Comparison of ENCODE assay signal across 8 mouse cellular contexts in genomic region chr6:115956922-115957601, GRCm38 (mm10). TPM values are rescaled to one million over a fixed set of nuclear protein-coding genes. Genes with fewer than 3 reads are reported as not detected.
DNase-seq lines count a peak whose midpoint lies in the region; ATAC-seq and TF ChIP-seq lines count a peak whose summit lies in the region.

No protein-coding gene starts in this region.

- H3K4me3 ChIP-seq in midbrain, embryonic 12.5 days = no peak overlapping the region
- H3K4me3 ChIP-seq in midbrain, embryonic 16.5 days (ENCODE audit: low read depth, low read length) = no peak overlapping the region
- H3K4me3 ChIP-seq in heart, embryonic 15.5 days = no peak overlapping the region
- H3K4me3 ChIP-seq in midbrain, postnatal 0 days (ENCODE audit: low read depth, low read length) = no peak overlapping the region

- no peak overlapping the region; the same call in 1 of the 2 replicates for H3K27ac ChIP-seq in midbrain, embryonic 12.5 days (replicated peaks)
- H3K27ac ChIP-seq in midbrain, embryonic 16.5 days (ENCODE audit: low read length) = no peak overlapping the region
- H3K27ac ChIP-seq in heart, embryonic 15.5 days = peak overlapping the region; percentile 81
- H3K27ac ChIP-seq in midbrain, postnatal 0 days (ENCODE audit: low read depth, low read length) = no peak overlapping the region

- TF ChIP-seq CTCF in midbrain, postnatal 0 days (IDR thresholded peaks at IDR 0.05) = no peak

- WGBS in midbrain, embryonic 12.5 days = 50% methylated on average over 16 of the region's 16 CpGs
- WGBS in midbrain, embryonic 16.5 days = 39% methylated on average over 15 of the region's 16 CpGs
- WGBS in heart, embryonic 15.5 days = 28% methylated on average over 15 of the region's 16 CpGs
- WGBS in midbrain, postnatal 0 days = 44% methylated on average over 16 of the region's 16 CpGs

- no peaks in the 10 kb centered on the region for H3K36me3 ChIP-seq in midbrain, embryonic 12.5 days
- no peaks in the 10 kb centered on the region for H3K36me3 ChIP-seq in midbrain, embryonic 16.5 days (ENCODE audit: control insufficient read depth, insufficient read depth, low read length)
- no peaks in the 10 kb centered on the region; the same call in 1 of the 2 replicates for H3K36me3 ChIP-seq in heart, embryonic 15.5 days
- no peaks in the 10 kb centered on the region for H3K36me3 ChIP-seq in midbrain, postnatal 0 days (ENCODE audit: insufficient read depth, low read length)

- H3K4me1 ChIP-seq in midbrain, embryonic 12.5 days = peaks cover 14% of the 10 kb centered on the region
- H3K4me1 ChIP-seq in midbrain, embryonic 16.5 days (ENCODE audit: control insufficient read depth, insufficient read depth, low read length) = peaks cover 6% of the 10 kb centered on the region; the same call in 1 of the 2 replicates
- H3K4me1 ChIP-seq in heart, embryonic 15.5 days (replicated peaks) = peaks cover 60% of the 10 kb centered on the region
- no peaks in the 10 kb centered on the region; the same call in 1 of the 2 replicates for H3K4me1 ChIP-seq in midbrain, postnatal 0 days (ENCODE audit: insufficient read depth, low read length)

- H3K27me3 ChIP-seq in midbrain, embryonic 12.5 days = no peaks in the 10 kb centered on the region
- H3K27me3 ChIP-seq in midbrain, embryonic 16.5 days (ENCODE audit: control insufficient read depth, insufficient read depth, low read depth, low read length) = no peaks in the 10 kb centered on the region
- H3K27me3 ChIP-seq in heart, embryonic 15.5 days = no peaks in the 10 kb centered on the region
- no peaks in the 10 kb centered on the region; the same call in 1 of the 2 replicates for H3K27me3 ChIP-seq in midbrain, postnatal 0 days (ENCODE audit: insufficient read depth, low read length)

- peak; percentile 42 for ATAC-seq in midbrain, embryonic 12.5 days (ENCODE audit: low FRiP score, low read depth)
- no peak; the same call in 1 of the 2 replicates for ATAC-seq in midbrain, embryonic 16.5 days
- ATAC-seq in heart, embryonic 15.5 days (replicated peaks; ENCODE audit: insufficient number of reproducible peaks, insufficient read depth, low FRiP score, low read depth) = peak; percentile 66
- ATAC-seq in midbrain, postnatal 0 days (ENCODE audit: low FRiP score) = peak; percentile 35; the same call in 1 of the 2 replicates
- no peak for ATAC-seq in erythroid progenitor cell, adult 5-6 weeks (replicated peaks; ENCODE audit: low FRiP score, poor library complexity, severe bottlenecking)

- no peak overlapping the region for H3K4me2 ChIP-seq in midbrain, embryonic 12.5 days (replicated peaks)
- H3K4me2 ChIP-seq in midbrain, embryonic 16.5 days (ENCODE audit: low read length) = no peak overlapping the region
- no peak overlapping the region for H3K4me2 ChIP-seq in heart, embryonic 15.5 days
- H3K4me2 ChIP-seq in midbrain, postnatal 0 days (ENCODE audit: low read depth, low read length, poor library complexity, severe bottlenecking) = no peak overlapping the region

- H3K9ac ChIP-seq in midbrain, embryonic 12.5 days (replicated peaks) = no peak overlapping the region
- H3K9ac ChIP-seq in midbrain, embryonic 16.5 days (ENCODE audit: low read depth, low read length) = no peak overlapping the region
- no peak overlapping the region for H3K9ac ChIP-seq in heart, embryonic 15.5 days
- H3K9ac ChIP-seq in midbrain, postnatal 0 days (replicated peaks; ENCODE audit: low read length, poor library complexity, severe bottlenecking) = no peak overlapping the region

- no peaks in the 10 kb centered on the region for H3K9me3 ChIP-seq in midbrain, embryonic 12.5 days
- no peaks in the 10 kb centered on the region for H3K9me3 ChIP-seq in midbrain, embryonic 16.5 days (replicated peaks; ENCODE audit: control insufficient read depth, low read length, poor library complexity, severe bottlenecking)
- no peaks in the 10 kb centered on the region for H3K9me3 ChIP-seq in heart, embryonic 15.5 days (replicated peaks)
- no peaks in the 10 kb centered on the region for H3K9me3 ChIP-seq in midbrain, postnatal 0 days (ENCODE audit: low read length)

- DNase-seq in embryo, embryonic 9.5 days (ENCODE audit: extremely low spot score) = peak; percentile 12
- DNase-seq in kidney, postnatal 14 days = peak; percentile 81
- DNase-seq in midbrain, postnatal 0 days (ENCODE audit: low spot score) = peak; percentile 65
- DNase-seq in thymus, postnatal 0 days (ENCODE audit: low spot score) = no peak

RNA-seq across cellular contexts. Expression of gene H1foo, which starts 12.3 kb away (rescaled TPM):
- not detected in 2 replicates for polyA plus RNA-seq in midbrain, embryonic 12.5 days (2016; fragmentation: Nextera tagmentation; extraction: Ambion mirVana)
- not detected in 2 replicates for polyA plus RNA-seq in midbrain, embryonic 16.5 days (2015; fragmentation: Nextera tagmentation; extraction: Ambion mirVana)
- polyA plus RNA-seq in heart, embryonic 15.5 days (2015; fragmentation: Nextera tagmentation; extraction: Ambion mirVana) = not detected in 2 replicates
- total RNA-seq in midbrain, postnatal 0 days (2014; rRNA removed) = not detected in 2 replicates
- not detected in 2 replicates for polyA plus RNA-seq in midbrain, postnatal 0 days (2015; fragmentation: Nextera tagmentation; extraction: Ambion mirVana)
- 0.23 and 0.28 TPM in 2 replicates for polyA plus RNA-seq in thymus, postnatal 0 days (2015; fragmentation: Nextera tagmentation; extraction: Ambion mirVana)
- total RNA-seq in erythroid progenitor cell, adult 5-6 weeks (2015; ENCODE audit: low replicate concordance) = not detected in 2 replicates
- not detected in 2 replicates for total RNA-seq in erythroid progenitor cell, adult 5-6 weeks (2017; ENCODE audit: low replicate concordance)

RNA-seq across cellular contexts. Expression of gene Rho, which starts 25.5 kb away (rescaled TPM):
- polyA plus RNA-seq in midbrain, embryonic 12.5 days (2016; fragmentation: Nextera tagmentation; extraction: Ambion mirVana) = 0.33 TPM in 1 of 2 replicates, not detected in the other
- 0.14 and 0.36 TPM in 2 replicates for polyA plus RNA-seq in midbrain, embryonic 16.5 days (2015; fragmentation: Nextera tagmentation; extraction: Ambion mirVana)
- polyA plus RNA-seq in heart, embryonic 15.5 days (2015; fragmentation: Nextera tagmentation; extraction: Ambion mirVana) = not detected in 2 replicates
- total RNA-seq in midbrain, postnatal 0 days (2014; rRNA removed) = 0.11 TPM in 1 of 2 replicates, not detected in the other
- 0.12 and 0.39 TPM in 2 replicates for polyA plus RNA-seq in midbrain, postnatal 0 days (2015; fragmentation: Nextera tagmentation; extraction: Ambion mirVana)
- polyA plus RNA-seq in thymus, postnatal 0 days (2015; fragmentation: Nextera tagmentation; extraction: Ambion mirVana) = 0.10 TPM in 1 of 2 replicates, not detected in the other
- not detected in 2 replicates for total RNA-seq in erythroid progenitor cell, adult 5-6 weeks (2015; ENCODE audit: low replicate concordance)
- not detected in 2 replicates for total RNA-seq in erythroid progenitor cell, adult 5-6 weeks (2017; ENCODE audit: low replicate concordance)

RNA-seq across cellular contexts. Expression of gene Plxnd1, which starts 37.7 kb away (rescaled TPM):
- polyA plus RNA-seq in midbrain, embryonic 12.5 days (2016; fragmentation: Nextera tagmentation; extraction: Ambion mirVana) = 15.1 and 15.9 TPM in 2 replicates
- polyA plus RNA-seq in midbrain, embryonic 16.5 days (2015; fragmentation: Nextera tagmentation; extraction: Ambion mirVana) = 7.5 and 7.7 TPM in 2 replicates
- polyA plus RNA-seq in heart, embryonic 15.5 days (2015; fragmentation: Nextera tagmentation; extraction: Ambion mirVana) = 38.6 and 53.4 TPM in 2 replicates
- total RNA-seq in midbrain, postnatal 0 days (2014; rRNA removed) = 14.9 and 17.3 TPM in 2 replicates
- polyA plus RNA-seq in midbrain, postnatal 0 days (2015; fragmentation: Nextera tagmentation; extraction: Ambion mirVana) = 2.8 and 4.4 TPM in 2 replicates
- polyA plus RNA-seq in thymus, postnatal 0 days (2015; fragmentation: Nextera tagmentation; extraction: Ambion mirVana) = 45.4 and 47.4 TPM in 2 replicates
- 9.6 and 22.3 TPM in 2 replicates for total RNA-seq in erythroid progenitor cell, adult 5-6 weeks (2015; ENCODE audit: low replicate concordance)
- 2.0 and 2.3 TPM in 2 replicates for total RNA-seq in erythroid progenitor cell, adult 5-6 weeks (2017; ENCODE audit: low replicate concordance)

Comparison
In these comparisons a context has a peak if more than half of its experiments do, and no peak if none do; other contexts are left out.
1. ATAC-seq: peak in midbrain, embryonic 12.5 days (single experiment), heart, embryonic 15.5 days (single experiment) and midbrain, postnatal 0 days (single experiment); none in midbrain, embryonic 16.5 days (single experiment) and erythroid progenitor cell, adult 5-6 weeks (single experiment).